Mouse (Mus musculus): ENCODE results near the gene Zfp658.
A peak's percentile ranks its signal among the peaks of the same experiment; 100 is the strongest.

DNA sequence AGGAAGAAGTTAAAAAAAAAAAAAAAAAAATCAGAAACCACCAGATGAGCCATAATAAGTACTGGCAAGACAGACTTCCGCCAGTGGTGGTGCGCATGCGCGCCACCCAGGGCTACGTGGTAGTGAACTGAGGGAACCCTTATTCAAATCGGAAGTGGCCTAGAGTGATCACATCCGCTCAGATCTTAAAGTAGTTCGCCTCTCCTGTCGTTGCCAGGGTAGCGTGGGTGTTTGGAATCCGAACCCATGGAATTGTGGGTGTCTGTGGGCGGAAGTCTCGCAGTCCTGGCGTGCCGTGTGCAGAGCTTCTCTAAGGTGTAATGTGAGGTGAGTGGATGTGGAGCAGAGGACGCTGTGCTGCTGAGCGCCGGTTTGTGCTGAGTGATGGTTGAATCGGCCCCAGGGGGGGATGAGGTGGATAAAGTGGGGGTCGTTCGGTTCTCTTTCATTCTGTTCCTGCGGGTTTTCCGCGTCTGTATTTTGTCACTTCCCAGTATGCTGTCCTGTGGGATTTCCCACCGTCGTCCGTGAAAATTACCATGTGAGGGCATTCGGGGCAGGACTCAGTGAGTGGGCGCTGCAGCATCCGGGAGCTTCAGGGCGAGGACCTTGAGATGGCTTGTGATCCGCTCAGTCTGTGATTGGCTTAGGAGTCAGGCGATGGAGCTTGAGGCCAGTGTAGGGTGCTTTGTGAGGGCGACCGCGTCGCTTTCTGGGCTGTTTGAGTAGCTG is 17.6 kb downstream of the Zfp658 start, which contains the start of gene Zfp719:
- TF ChIP-seq POLR2A (IDR thresholded peaks at IDR 0.05; ENCODE audit: control insufficient read depth in 1 of 2, insufficient read depth in 1 of 2, low read depth in 1 of 2, low read length in 2 of 2, poor library complexity in 1 of 2) = peak in 1 of 2 experiments; percentile 80; a peak in 2 of 4 replicates
- TF ChIP-seq CTCF (IDR thresholded peaks at IDR 0.05 in 2 of 3, conservative IDR thresholded peaks at IDR 0.05 in 1 of 3; ENCODE audit: control insufficient read depth in 1 of 3, insufficient read depth in 1 of 3, low read depth in 2 of 3, low read length in 3 of 3, poor library complexity in 1 of 3, severe bottlenecking in 1 of 3) = no peak
- no peak for TF ChIP-seq JUND (IDR thresholded peaks at IDR 0.05; ENCODE audit: low read depth, low read length)
- no peak for TF ChIP-seq GATA1 (IDR thresholded peaks at IDR 0.05; ENCODE audit: low read depth, low read length)
- peak; percentile 63 for TF ChIP-seq NELFE (IDR thresholded peaks at IDR 0.05; ENCODE audit: low read depth, low read length)
